Mouse (Mus musculus) liver, adult 2 months (tissue): Measurements from ENCODE around the gene Fth1. TPM values are rescaled to one million over a fixed set of nuclear protein-coding genes. Genes with fewer than 3 reads are reported as not detected.

Experiments used
- DNase-seq: peaks from one replicate; pipeline ENCODE4 v3.0.0-alpha.2; 2011; ENCODE audit warnings: low read depth, low spot score; ENCODE audit errors: extremely low read depth
- H3K27ac ChIP-seq: fragments of 200-500 bp; replicated peaks from 2 replicates; pipeline ENCODE4 v1.5.1; 2012; ENCODE audit warnings: low read depth, mild to moderate bottlenecking, control low read depth, inconsistent platforms, low read length; ENCODE audit not compliant: insufficient read depth
- H3K27me3 ChIP-seq: fragments of 200-500 bp; 2 replicates; pipeline ENCODE4 v1.6.1; 2012; ENCODE audit warnings: mild to moderate bottlenecking, moderate library complexity, low read length, inconsistent platforms; ENCODE audit not compliant: control insufficient read depth, insufficient read depth
- H3K36me3 ChIP-seq: fragments of 200-500 bp; 2 replicates; pipeline ENCODE4 v1.6.1; 2012; ENCODE audit warnings: low read length, inconsistent platforms; ENCODE audit not compliant: control insufficient read depth, insufficient read depth
- H3K4me1 ChIP-seq: fragments of 200-500 bp; 2 replicates; pipeline ENCODE4 v1.6.1; 2011; ENCODE audit warnings: low read length; ENCODE audit not compliant: control insufficient read depth, insufficient read depth
- H3K4me3 ChIP-seq: fragments of 200-500 bp; 2 replicates; pipeline ENCODE4 v1.5.1; 2011; ENCODE audit warnings: low read depth, mild to moderate bottlenecking, control low read depth, low read length, moderate library complexity; ENCODE audit not compliant: insufficient read depth
- H3K79me2 ChIP-seq: fragments of 200-500 bp; 2 replicates; pipeline ENCODE4 v1.6.1; 2012; ENCODE audit warnings: inconsistent platforms, mild to moderate bottlenecking, low read length, moderate library complexity; ENCODE audit not compliant: control insufficient read depth, insufficient read depth
- H3K9ac ChIP-seq: fragments of 200-500 bp; 2 replicates; pipeline ENCODE4 v1.6.1; 2012; ENCODE audit warnings: low read depth, mild to moderate bottlenecking, control low read depth, inconsistent platforms, low read length
- CTCF ChIP-seq: fragments of 200-500 bp; IDR thresholded peaks from 2 replicates; pipeline ENCODE4 v1.5.1; 2011; ENCODE audit warnings: low read depth, low read length, control low read depth
- POLR2A ChIP-seq: fragments of 200-500 bp; IDR thresholded peaks from 2 replicates; pipeline ENCODE4 v1.6.1; 2011; ENCODE audit warnings: low read length, control low read depth; ENCODE audit not compliant: insufficient read depth; ENCODE audit errors: extremely low read depth
- WGBS: fragments of 180-500 bp; shearing (Covaris S2); methylation state at CpG from one replicate; pipeline ENCODE4 v1.1.7; 2018; 5-methylcytosine and 5-hydroxymethylcytosine counted together
- polyA plus RNA-seq: library from polyadenylated mRNA; depleted of rRNA; stranded (reverse); fragments of >200 nt; gene quantifications from 2 replicates; pipeline ENCODE4 v1.2.3, GENCODE M21; 2012
- total RNA-seq: library from RNA; depleted of rRNA; stranded (reverse); fragments of >200 nt; gene quantifications from 2 replicates; pipeline ENCODE4 v1.2.3, GENCODE M21; 2014

Gene Fth1
- total and polyA plus RNA-seq, 2 experiments: 1,154 to 7,340 TPM

DNA sequence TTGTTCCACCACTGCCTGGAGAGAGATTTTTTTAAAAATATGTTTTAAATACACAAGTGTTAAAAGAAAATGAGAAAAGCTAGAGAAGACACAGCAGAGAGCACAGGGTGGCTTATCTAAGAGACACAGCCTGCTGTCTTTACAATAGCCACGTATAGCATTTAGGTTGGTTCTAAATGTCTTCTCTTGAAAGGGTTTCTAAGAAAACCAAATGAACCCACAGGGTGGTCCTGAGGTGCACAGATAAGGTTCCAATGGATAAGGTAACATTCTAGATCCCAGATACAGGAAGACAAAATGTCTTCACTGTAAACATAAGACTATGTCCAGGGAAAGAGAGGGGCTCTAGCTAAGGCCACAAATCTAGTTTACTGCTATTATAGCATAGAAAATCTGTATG lies 25.0 kb upstream of the Fth1 start:
- peaks cover 4% of the 10 kb centered on the region; the same call in 1 of the 2 replicates for H3K4me1 ChIP-seq
- H3K79me2 ChIP-seq: 0 out of 2 replicates have a peak, but pooled peaks cover 3% of the 10 kb centered on the region
- DNase-seq: no peak
- no peak overlapping the region for H3K9ac ChIP-seq
- H3K27me3 ChIP-seq: no peaks in the 10 kb centered on the region
- H3K4me3 ChIP-seq: no peak overlapping the region
- TF ChIP-seq POLR2A: no peak
- no peak for TF ChIP-seq CTCF
- 63% methylated on average over 1 of the region's 1 CpGs for WGBS
- H3K27ac ChIP-seq: peak overlapping the region; percentile 98
- no peaks in the 10 kb centered on the region for H3K36me3 ChIP-seq

DNA sequence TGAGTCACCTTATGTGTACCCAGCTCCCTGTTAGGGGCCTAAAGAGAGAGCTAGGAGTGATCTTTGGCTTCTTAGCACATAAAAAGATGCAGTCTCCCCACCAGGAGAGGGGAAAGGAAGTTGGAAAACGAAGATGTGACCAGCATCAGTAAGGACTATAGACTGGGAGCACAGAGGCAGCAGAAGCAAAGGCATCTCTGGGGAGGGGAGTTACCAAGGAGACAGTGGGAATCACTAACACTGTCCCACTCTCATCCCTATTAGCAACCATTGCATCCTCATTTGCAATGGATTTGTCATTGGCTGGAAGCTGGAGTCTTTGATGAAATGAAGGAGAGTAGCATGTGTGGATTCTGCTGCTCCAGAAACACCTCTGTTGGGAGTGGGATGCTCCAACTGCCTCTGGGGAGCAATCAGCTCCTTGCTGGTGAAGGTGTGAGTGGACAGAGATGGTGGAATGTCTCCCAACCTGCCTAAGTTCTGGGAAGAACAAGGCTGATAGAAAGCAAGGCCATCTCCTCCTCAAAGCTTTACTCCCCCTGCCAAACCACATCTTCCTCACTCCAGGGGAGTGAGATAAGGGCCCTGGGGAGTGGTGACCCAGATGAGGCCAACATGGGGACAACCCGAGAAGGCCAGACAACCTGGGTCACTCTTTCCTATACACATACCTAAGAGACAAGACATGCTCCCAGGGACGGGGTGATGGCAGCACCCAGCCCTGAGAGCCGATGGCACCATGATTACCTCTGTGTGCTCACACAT lies 23.6 kb upstream of the Fth1 start:
- peaks cover 7% of the 10 kb centered on the region for H3K4me1 ChIP-seq
- TF ChIP-seq POLR2A: no peak
- TF ChIP-seq CTCF: no peak
- 90% methylated on average over 4 of the region's 4 CpGs for WGBS

DNA sequence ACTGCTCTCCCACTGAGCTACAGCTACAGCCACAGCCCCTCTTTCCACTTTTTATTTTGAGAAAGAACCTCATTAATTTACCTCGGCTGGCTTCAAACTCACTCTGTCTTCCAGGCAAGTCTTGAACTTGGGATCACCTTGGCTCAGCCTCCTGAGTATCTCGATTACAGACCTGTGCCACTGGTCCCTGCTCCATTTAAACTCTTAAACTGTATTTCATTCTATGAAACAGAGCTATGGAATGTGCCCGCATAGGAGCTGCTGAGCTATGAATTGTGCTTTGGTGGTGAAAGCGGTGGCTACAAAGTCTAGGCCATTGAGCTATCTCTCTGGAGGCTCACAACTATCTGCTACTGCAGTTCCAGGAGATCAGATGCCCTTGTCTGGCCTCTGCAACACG lies 22.4 kb upstream of the Fth1 start:
- H3K9ac ChIP-seq: no peak overlapping the region
- no peak overlapping the region for H3K4me3 ChIP-seq
- no peak overlapping the region for H3K27ac ChIP-seq
- no peaks in the 10 kb centered on the region for H3K27me3 ChIP-seq
- no peaks in the 10 kb centered on the region for H3K36me3 ChIP-seq
- no peak for TF ChIP-seq POLR2A
- TF ChIP-seq CTCF: no peak
- WGBS: 92% methylated on average over 5 of the region's 5 CpGs
- 0 out of 2 replicates have a peak, but pooled peaks cover 3% of the 10 kb centered on the region for H3K79me2 ChIP-seq
- H3K4me1 ChIP-seq: peaks cover 7% of the 10 kb centered on the region
- DNase-seq: no peak

More for the DNA sequence above, 23.6 kb upstream of the Fth1 start:
- Histone ChIP-seq H3K27me3 (no peaks in the 10 kb centered on the region), H3K9ac (no peak overlapping the region), H3K27ac (no peak overlapping the region), H3K36me3 (no peaks in the 10 kb centered on the region), H3K4me3 (no peak overlapping the region), H3K79me2 (0 out of 2 replicates have a peak, but pooled peaks cover 3% of the 10 kb centered on the region)
- DNase-seq: no peak

DNA sequence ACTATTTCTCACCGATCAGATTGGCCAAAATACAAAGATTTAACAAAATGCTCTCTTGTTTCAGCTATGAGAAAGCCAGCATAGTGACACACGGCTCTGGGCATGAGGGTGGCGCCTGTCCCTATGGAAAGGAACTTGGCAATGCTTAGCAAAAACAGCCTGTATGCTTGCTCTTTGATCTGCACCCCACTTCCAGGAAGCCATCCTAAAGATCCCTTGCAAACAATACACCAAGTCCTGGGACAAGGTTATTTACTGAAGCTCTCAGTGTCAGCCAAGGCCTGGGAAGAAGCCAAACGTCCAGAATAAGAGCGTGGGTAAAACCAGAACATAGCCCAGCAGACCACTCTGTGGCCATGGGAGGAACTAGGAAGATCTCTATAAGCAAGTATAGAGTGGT lies 19.6 kb upstream of the Fth1 start:
- H3K79me2 ChIP-seq: 0 out of 2 replicates have a peak, but pooled peaks cover 3% of the 10 kb centered on the region
- no peak for TF ChIP-seq CTCF
- no peak for TF ChIP-seq POLR2A
- no peak for DNase-seq
- H3K36me3 ChIP-seq: no peaks in the 10 kb centered on the region
- WGBS: 41% methylated on average over 5 of the region's 5 CpGs
- no peaks in the 10 kb centered on the region for H3K27me3 ChIP-seq
- no peak overlapping the region for H3K4me3 ChIP-seq
- peaks cover 10% of the 10 kb centered on the region for H3K4me1 ChIP-seq
- H3K9ac ChIP-seq: no peak overlapping the region
- H3K27ac ChIP-seq: no peak overlapping the region

DNA sequence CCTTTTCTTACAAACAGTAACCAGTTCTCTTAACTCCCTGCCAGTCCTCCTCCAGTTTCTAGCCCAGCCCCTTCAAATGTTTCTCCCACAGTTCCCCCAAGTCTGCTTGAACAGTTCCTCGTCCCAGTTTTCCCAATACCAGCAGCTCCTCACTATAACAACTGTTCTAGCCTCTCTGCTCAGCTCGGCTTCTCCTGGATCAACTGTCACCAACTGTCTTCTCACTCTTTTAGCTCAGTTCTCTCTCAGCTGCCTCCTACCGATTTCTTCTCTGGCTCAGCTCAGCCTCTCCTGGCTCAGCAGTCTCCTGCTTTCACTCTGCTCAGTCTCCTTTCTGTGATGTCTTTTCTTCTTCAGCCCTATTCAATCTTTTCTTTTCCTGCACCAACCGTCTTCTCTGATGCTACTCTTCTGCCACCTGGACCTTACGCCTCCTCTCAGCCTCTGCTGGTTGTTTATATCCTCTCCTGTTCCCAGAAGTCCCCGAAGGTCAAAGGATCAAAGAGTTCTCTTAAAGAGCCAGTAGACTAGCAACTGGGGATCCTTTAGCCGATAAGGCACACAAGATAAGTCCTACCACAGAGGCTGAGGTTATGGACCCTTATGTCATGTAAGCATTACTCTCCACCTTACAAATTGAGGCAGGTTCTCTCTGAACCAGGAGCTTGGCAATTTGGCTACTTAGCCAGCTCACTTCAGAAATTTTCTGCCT lies 16.0 kb upstream of the Fth1 start:
- peak; percentile 79 for DNase-seq
- peak overlapping the region; percentile 72 for H3K27ac ChIP-seq
- TF ChIP-seq CTCF: no peak
- TF ChIP-seq POLR2A: peak; percentile 32; the same call in 1 of the 2 replicates

More for the DNA sequence above, 16.0 kb upstream of the Fth1 start:
- Histone ChIP-seq H3K4me3 (peak overlapping the region; percentile 13), H3K79me2 (no peaks in the 10 kb centered on the region), H3K4me1 (peaks cover 11% of the 10 kb centered on the region), H3K36me3 (no peaks in the 10 kb centered on the region), H3K27me3 (no peaks in the 10 kb centered on the region), H3K9ac (peak overlapping the region; percentile 50)
- 14% methylated on average over 7 of the region's 7 CpGs for WGBS
